Mouse (Mus musculus): ENCODE data around the gene Izumo2.

DNA sequence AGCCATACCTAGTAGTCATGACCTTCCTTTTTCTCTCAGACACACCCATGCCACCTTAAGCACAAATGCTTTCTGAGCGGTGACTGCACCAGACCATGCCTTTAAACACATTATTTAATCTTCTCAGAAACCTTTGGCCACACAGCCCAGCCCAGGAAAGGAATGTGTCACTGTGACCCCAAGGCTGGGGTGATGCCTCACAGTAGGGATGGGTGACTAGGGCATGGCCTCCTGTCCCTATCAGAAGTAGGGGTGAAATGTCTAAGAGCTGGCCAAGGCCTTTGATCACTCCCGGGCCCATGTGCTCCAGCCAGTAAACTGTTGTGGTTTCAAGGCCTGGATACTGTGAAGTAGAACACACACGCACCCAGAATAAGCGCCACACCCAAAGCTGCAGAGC lies 13.3 kb upstream of the Izumo2 start:
- TF ChIP-seq HCFC1 (IDR thresholded peaks at IDR 0.05; ENCODE audit: borderline replicate concordance, insufficient read depth, low read length) (no peak), MAFK (IDR thresholded peaks at IDR 0.05; ENCODE audit: insufficient read depth, low read depth, low read length) (no peak), ZC3H11A (IDR thresholded peaks at IDR 0.05; ENCODE audit: borderline replicate concordance, low read depth, low read length) (no peak)

All from ES-E14 (cell line).